Mouse (Mus musculus) hindbrain, embryonic 11.5 days (tissue): ENCODE results near the gene Rufy2. TPM values are rescaled to one million over a fixed set of nuclear protein-coding genes. Genes with fewer than 3 reads are reported as not detected.

Source experiments
- ATAC-seq: fragments of 200-750 bp; cut with Nextera tagmentation; 2 replicates; pipeline ENCODE4 v1.8.0; 2017; ENCODE audit warnings: mild to moderate bottlenecking, moderate TSS enrichment, moderate library complexity; ENCODE audit not compliant: low FRiP score
- DNase-seq: peaks from one replicate; pipeline ENCODE4 v3.0.0-alpha.2; 2015; ENCODE audit warnings: low spot score
- H3K27ac ChIP-seq: fragments of 300-500 bp; sonication (generic); 2 replicates; pipeline ENCODE4 v1.5.1; 2014; ENCODE audit warnings: mild to moderate bottlenecking, low read depth, low read length
- H3K27me3 ChIP-seq: fragments of 300-500 bp; sonication (generic); 2 replicates; pipeline ENCODE4 v1.6.1; 2014; ENCODE audit warnings: mild to moderate bottlenecking, low read length, moderate library complexity, mixed read lengths; ENCODE audit not compliant: control insufficient read depth, insufficient read depth
- H3K36me3 ChIP-seq: fragments of 300-500 bp; sonication (generic); 2 replicates; pipeline ENCODE4 v1.6.1; 2014; ENCODE audit warnings: mild to moderate bottlenecking, low read length, moderate library complexity, mixed read lengths; ENCODE audit not compliant: control insufficient read depth, insufficient read depth
- H3K4me1 ChIP-seq: fragments of 300-500 bp; sonication (generic); replicated peaks from 2 replicates; pipeline ENCODE4 v1.6.1; 2014; ENCODE audit warnings: low read length, mixed read lengths; ENCODE audit not compliant: control insufficient read depth, insufficient read depth
- H3K4me2 ChIP-seq: fragments of 300-500 bp; sonication (generic); replicated peaks from 2 replicates; pipeline ENCODE4 v1.6.1; 2014; ENCODE audit warnings: mild to moderate bottlenecking, low read depth, low read length
- H3K4me3 ChIP-seq: fragments of 300-500 bp; sonication (generic); 2 replicates; pipeline ENCODE4 v1.5.1; 2014; ENCODE audit warnings: low read depth, low read length
- H3K9ac ChIP-seq: fragments of 300-500 bp; sonication (generic); 2 replicates; pipeline ENCODE4 v1.6.1; 2014; ENCODE audit warnings: low read depth, low read length
- H3K9me3 ChIP-seq: fragments of 300-500 bp; sonication (generic); 2 replicates; pipeline ENCODE4 v1.6.1; 2016; ENCODE audit warnings: low read length; ENCODE audit not compliant: control insufficient read depth
- WGBS: fragments of 180-500 bp; shearing (Covaris S2); extraction: QIAGEN DNeasy Blood & Tissue Kit; methylation state at CpG from one replicate; pipeline ENCODE4 v1.1.7; 2014; 5-methylcytosine and 5-hydroxymethylcytosine counted together
- polyA plus RNA-seq: library from polyadenylated mRNA; unstranded; fragments of >200 nt; fragmentation: Nextera tagmentation; extraction: Ambion mirVana; gene quantifications from 2 replicates; pipeline ENCODE4 v1.2.1, GENCODE M21; 2014

Rufy2 gene
- polyA plus RNA-seq, 1 experiment from 2014 or later, result 35.0 TPM

GRCm38 (mm10) chr10:63004556-63004955 is 24.5 kb downstream of the Rufy2 start:
- Histone ChIP-seq H3K27me3 (no peaks in the 10 kb centered on the region), H3K27ac (no peak overlapping the region), H3K4me3 (no peak overlapping the region), H3K9me3 (no peaks in the 10 kb centered on the region), H3K36me3 (peaks cover 12% of the 10 kb centered on the region), H3K4me1 (no peaks in the 10 kb centered on the region), H3K9ac (no peak overlapping the region), H3K4me2 (no peak overlapping the region)
- ATAC-seq (no peak), DNase-seq (no peak)
- 94% methylated on average over 9 of the region's 9 CpGs for WGBS

GRCm38 (mm10) chr10:63008193-63008592 is 28.2 kb downstream of the Rufy2 start:
- DNase-seq (no peak), ATAC-seq (no peak)
- no peak overlapping the region for H3K4me2 ChIP-seq
- no peak overlapping the region for H3K4me3 ChIP-seq
- peaks cover 14% of the 10 kb centered on the region; the same call in 1 of the 2 replicates for H3K36me3 ChIP-seq
- H3K27me3 ChIP-seq, result no peaks in the 10 kb centered on the region
- H3K9ac ChIP-seq, result no peak overlapping the region
- no peaks in the 10 kb centered on the region for H3K9me3 ChIP-seq
- H3K4me1 ChIP-seq, result no peaks in the 10 kb centered on the region
- WGBS, result 76% methylated on average over 3 of the region's 3 CpGs
- no peak overlapping the region for H3K27ac ChIP-seq

- H3K4me3 ChIP-seq, result no peak overlapping the region
- H3K9ac ChIP-seq, result no peak overlapping the region
- H3K9me3 ChIP-seq, result no peaks in the 10 kb centered on the region
- WGBS, result 91% methylated on average over 4 of the region's 4 CpGs
- H3K27me3 ChIP-seq, result no peaks in the 10 kb centered on the region
- ATAC-seq (no peak), DNase-seq (no peak)
- no peaks in the 10 kb centered on the region for H3K4me1 ChIP-seq
- H3K27ac ChIP-seq, result no peak overlapping the region
- no peak overlapping the region for H3K4me2 ChIP-seq
- peaks cover 8% of the 10 kb centered on the region; the same call in 1 of the 2 replicates for H3K36me3 ChIP-seq
Measured at GRCm38 (mm10) chr10:63010268-63010667, 30.2 kb downstream of the Rufy2 start.

- H3K9me3 ChIP-seq, result no peaks in the 10 kb centered on the region
- 92% methylated on average over 6 of the region's 6 CpGs for WGBS
- H3K36me3 ChIP-seq, result peaks cover 13% of the 10 kb centered on the region
- no peak overlapping the region for H3K9ac ChIP-seq
- no peaks in the 10 kb centered on the region for H3K4me1 ChIP-seq
- DNase-seq (no peak), ATAC-seq (no peak)
- no peak overlapping the region for H3K27ac ChIP-seq
- H3K4me3 ChIP-seq, result no peak overlapping the region
- no peak overlapping the region for H3K4me2 ChIP-seq
- H3K27me3 ChIP-seq, result no peaks in the 10 kb centered on the region
Measured at GRCm38 (mm10) chr10:63011556-63011955, 31.5 kb downstream of the Rufy2 start.

GRCm38 (mm10) chr10:63013476-63013875 is 33.5 kb downstream of the Rufy2 start:
- H3K4me3 ChIP-seq, result no peak overlapping the region
- H3K27me3 ChIP-seq, result no peaks in the 10 kb centered on the region
- H3K4me2 ChIP-seq, result no peak overlapping the region
- DNase-seq (no peak), ATAC-seq (no peak)
- no peak overlapping the region for H3K9ac ChIP-seq
- H3K9me3 ChIP-seq, result no peaks in the 10 kb centered on the region
- 79% methylated on average over 3 of the region's 3 CpGs for WGBS
- H3K27ac ChIP-seq, result no peak overlapping the region
- peaks cover 13% of the 10 kb centered on the region for H3K36me3 ChIP-seq
- H3K4me1 ChIP-seq, result no peaks in the 10 kb centered on the region

GRCm38 (mm10) chr10:63014168-63014567 is 34.1 kb downstream of the Rufy2 start:
- no peaks in the 10 kb centered on the region for H3K27me3 ChIP-seq
- no peak overlapping the region for H3K4me3 ChIP-seq
- H3K36me3 ChIP-seq, result peaks cover 16% of the 10 kb centered on the region
- H3K4me1 ChIP-seq, result no peaks in the 10 kb centered on the region
- no peak for ATAC-seq
- H3K9me3 ChIP-seq, result no peaks in the 10 kb centered on the region
- 90% methylated on average over 9 of the region's 9 CpGs for WGBS
- no peak for DNase-seq
- no peak overlapping the region for H3K4me2 ChIP-seq
- H3K9ac ChIP-seq, result no peak overlapping the region
- no peak overlapping the region for H3K27ac ChIP-seq

GRCm38 (mm10) chr10:63019304-63019703 is 39.3 kb downstream of the Rufy2 start:
- H3K4me3 ChIP-seq, result no peak overlapping the region
- no peaks in the 10 kb centered on the region for H3K27me3 ChIP-seq
- 92% methylated on average over 6 of the region's 6 CpGs for WGBS
- ATAC-seq (no peak), DNase-seq (no peak)
- H3K36me3 ChIP-seq, result peaks cover 8% of the 10 kb centered on the region
- no peak overlapping the region for H3K9ac ChIP-seq
- 0 out of 2 replicates have a peak, but pooled peaks cover 2% of the 10 kb centered on the region for H3K4me1 ChIP-seq
- no peak overlapping the region for H3K27ac ChIP-seq
- no peak overlapping the region for H3K4me2 ChIP-seq
- H3K9me3 ChIP-seq, result no peaks in the 10 kb centered on the region

GRCm38 (mm10) chr10:63021702-63022101 is 41.7 kb downstream of the Rufy2 start:
- 0 out of 2 replicates have a peak, but pooled peaks cover 3% of the 10 kb centered on the region for H3K36me3 ChIP-seq

GRCm38 (mm10) chr10:63022541-63023120 is 42.6 kb downstream of the Rufy2 start:
- 0 out of 2 replicates have a peak, but pooled peaks cover 2% of the 10 kb centered on the region for H3K4me1 ChIP-seq
- no peaks in the 10 kb centered on the region for H3K9me3 ChIP-seq
- H3K27ac ChIP-seq, result peak overlapping the region; percentile 100
- under 1% methylated on average over 27 of the region's 27 CpGs for WGBS
- ATAC-seq (no peak), DNase-seq (no peak)
- peak overlapping the region; percentile 100 for H3K9ac ChIP-seq
- peak overlapping the region; percentile 62 for H3K4me2 ChIP-seq
- peak overlapping the region; percentile 97 for H3K4me3 ChIP-seq
- no peaks in the 10 kb centered on the region for H3K27me3 ChIP-seq
- 0 out of 2 replicates have a peak, but pooled peaks cover 3% of the 10 kb centered on the region for H3K36me3 ChIP-seq

More at GRCm38 (mm10) chr10:63021702-63022101, 41.7 kb downstream of the Rufy2 start:
- H3K27me3 ChIP-seq, result no peaks in the 10 kb centered on the region
- DNase-seq, result no peak
- H3K9me3 ChIP-seq, result no peaks in the 10 kb centered on the region
- ATAC-seq, result no peak
- H3K4me1 ChIP-seq, result 0 out of 2 replicates have a peak, but pooled peaks cover 2% of the 10 kb centered on the region
- H3K4me3 ChIP-seq, result peak overlapping the region; percentile 97
- H3K9ac ChIP-seq, result peak overlapping the region; percentile 100
- peak overlapping the region; percentile 62 for H3K4me2 ChIP-seq
- 62% methylated on average over 4 of the region's 4 CpGs for WGBS
- no peak overlapping the region for H3K27ac ChIP-seq
